Mouse (Mus musculus): ENCODE measurements around the gene Trim65.

DNA sequence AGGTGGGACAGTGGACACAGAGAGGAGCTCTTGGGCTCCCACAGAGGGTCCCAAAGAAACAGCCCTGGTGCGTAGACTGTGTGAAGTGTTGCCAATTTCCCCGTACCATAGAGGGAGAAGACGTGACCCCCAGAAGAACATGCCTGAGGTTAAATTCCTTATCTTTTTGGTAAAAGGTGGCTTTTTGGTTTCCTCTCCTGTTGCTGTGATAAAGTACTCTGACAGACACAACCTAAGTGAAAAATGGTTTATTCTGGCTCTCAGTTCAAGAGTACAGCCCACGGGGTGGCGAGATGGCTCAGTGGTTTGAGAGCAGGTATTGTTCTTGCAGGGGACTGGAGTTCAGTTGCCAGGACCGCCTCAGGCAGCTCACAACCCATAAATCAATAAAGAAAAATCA lies 31.5 kb downstream of the Trim65 start:
- TF ChIP-seq MAFK (IDR thresholded peaks at IDR 0.05; ENCODE audit: insufficient read depth, low read depth, low read length) (no peak), CHD2 (IDR thresholded peaks at IDR 0.05; ENCODE audit: low read depth, low read length) (no peak), ZC3H11A (IDR thresholded peaks at IDR 0.05; ENCODE audit: borderline replicate concordance, low read depth, low read length) (no peak), ZNF384 (IDR thresholded peaks at IDR 0.05; ENCODE audit: low read depth, low read length) (no peak), HCFC1 (IDR thresholded peaks at IDR 0.05; ENCODE audit: borderline replicate concordance, insufficient read depth, low read length) (no peak)

All from ES-E14 (cell line).